Mouse (Mus musculus) R1 (cell line): ENCODE results near the gene Tnfrsf19.

Experiments used
- DNase-seq: peaks from one replicate; pipeline ENCODE4 v3.0.0-alpha.2; 2018; ENCODE audit warnings: low read depth, low spot score

Gene Tnfrsf19

GRCm38 (mm10) chr14:61022383-61022782 is 23.9 kb downstream of the Tnfrsf19 start:
- DNase-seq: peak; percentile 33

DNA sequence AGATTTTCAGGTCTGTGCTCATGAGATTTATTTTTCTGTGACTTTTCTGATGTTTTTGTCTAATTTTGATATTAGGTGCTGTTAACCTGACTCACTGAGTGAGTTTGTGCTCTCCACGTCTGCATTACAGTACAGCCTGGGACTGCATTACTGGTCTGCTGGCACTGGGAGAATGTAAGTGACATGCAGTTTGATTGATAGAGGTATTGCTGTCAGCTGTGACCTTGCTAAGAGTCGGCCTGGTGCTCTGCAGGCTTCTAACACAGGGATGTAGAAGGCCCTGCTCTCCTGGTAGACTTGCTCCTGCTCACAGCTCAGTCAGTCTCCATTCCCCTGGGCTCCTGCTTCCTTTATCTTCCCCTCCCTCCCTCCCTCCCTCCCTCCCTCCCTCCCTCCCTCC is 25.3 kb downstream of the Tnfrsf19 start:
- DNase-seq: no peak

- DNase-seq: no peak
Observed at GRCm38 (mm10) chr14:61019880-61020279, 26.4 kb downstream of the Tnfrsf19 start.

DNA sequence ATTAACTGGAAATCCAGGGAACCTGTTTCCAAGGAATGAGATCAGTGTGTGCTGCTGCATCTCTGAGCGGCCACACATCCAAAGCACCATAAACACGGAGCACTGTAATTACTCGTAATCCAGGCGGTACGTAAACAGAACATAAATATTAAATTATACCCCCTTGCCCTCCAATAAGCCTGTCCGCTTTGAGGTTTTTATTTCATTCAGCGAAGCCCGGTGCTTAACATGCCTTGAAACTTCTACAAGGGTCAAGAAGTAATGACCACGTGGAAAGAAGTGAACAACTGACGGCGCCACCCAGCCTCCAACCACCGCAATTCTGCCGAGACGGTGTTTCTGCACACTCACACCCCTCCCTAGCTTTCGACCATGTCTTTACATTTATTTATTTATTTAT is 31.7 kb downstream of the Tnfrsf19 start:
- DNase-seq: no peak

DNA sequence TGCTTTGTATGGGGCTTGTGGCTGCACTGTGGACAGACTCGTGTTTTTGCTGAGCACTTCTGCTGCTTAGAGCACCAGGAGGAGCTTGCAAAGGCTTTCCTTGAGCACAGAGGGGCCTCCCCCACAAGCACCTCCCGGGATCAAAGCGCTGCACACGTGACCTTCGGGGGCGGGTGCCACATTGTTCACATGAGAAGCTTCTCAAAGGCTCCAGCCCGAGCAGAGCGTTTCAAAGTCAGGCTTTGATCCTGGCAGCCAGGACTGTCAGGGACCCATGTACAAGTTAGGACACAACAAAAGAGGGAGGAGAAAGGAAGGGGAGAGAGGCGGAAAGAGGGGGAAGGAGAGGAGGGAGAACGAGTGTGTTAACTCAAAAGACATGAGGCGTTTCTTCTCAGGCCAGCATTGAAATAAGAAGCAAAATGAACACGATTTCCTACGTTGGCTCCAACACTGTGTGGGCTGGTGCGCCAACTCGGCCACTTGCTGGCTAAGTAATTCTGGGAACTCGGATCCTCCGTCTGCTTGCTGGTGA is 33.8 kb downstream of the Tnfrsf19 start:
- peak; percentile 89 for DNase-seq

- no peak for DNase-seq
Observed at GRCm38 (mm10) chr14:61011621-61012174, 34.6 kb downstream of the Tnfrsf19 start.

GRCm38 (mm10) chr14:61005127-61005837 is 41.0 kb downstream of the Tnfrsf19 start:
- peak; percentile 97 for DNase-seq

- no peak for DNase-seq
Observed at GRCm38 (mm10) chr14:61003676-61004075, 42.6 kb downstream of the Tnfrsf19 start.

- DNase-seq: no peak
Observed at GRCm38 (mm10) chr14:61000072-61000471, 46.2 kb downstream of the Tnfrsf19 start.

GRCm38 (mm10) chr14:60996556-60996955 is 49.7 kb downstream of the Tnfrsf19 start:
- no peak for DNase-seq

- no peak for DNase-seq
Observed at GRCm38 (mm10) chr14:60993506-60993905, 52.8 kb downstream of the Tnfrsf19 start.

DNA sequence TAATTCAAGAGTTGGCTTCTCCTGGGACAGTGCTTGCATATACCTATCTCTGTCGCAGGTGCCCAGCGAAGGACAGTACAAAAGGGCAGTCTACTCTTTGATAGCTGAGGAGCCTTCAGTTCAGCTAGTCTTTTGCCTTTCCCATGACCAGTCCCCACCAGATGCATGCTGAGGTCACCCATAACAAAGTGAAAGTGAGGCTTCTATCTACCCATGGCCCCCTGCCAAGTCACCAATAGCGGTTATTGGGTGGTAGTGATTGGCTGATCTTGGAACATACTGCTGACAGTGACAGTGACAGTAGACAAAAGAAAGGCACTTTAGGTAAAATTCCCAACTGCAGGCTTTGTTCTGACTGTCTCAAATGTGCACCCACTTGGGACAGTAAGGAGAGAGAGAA is 53.2 kb downstream of the Tnfrsf19 start:
- no peak for DNase-seq

GRCm38 (mm10) chr14:60992144-60992543 is 54.1 kb downstream of the Tnfrsf19 start:
- no peak for DNase-seq

GRCm38 (mm10) chr14:60988228-60988627 is 58.1 kb downstream of the Tnfrsf19 start:
- DNase-seq: no peak

DNA sequence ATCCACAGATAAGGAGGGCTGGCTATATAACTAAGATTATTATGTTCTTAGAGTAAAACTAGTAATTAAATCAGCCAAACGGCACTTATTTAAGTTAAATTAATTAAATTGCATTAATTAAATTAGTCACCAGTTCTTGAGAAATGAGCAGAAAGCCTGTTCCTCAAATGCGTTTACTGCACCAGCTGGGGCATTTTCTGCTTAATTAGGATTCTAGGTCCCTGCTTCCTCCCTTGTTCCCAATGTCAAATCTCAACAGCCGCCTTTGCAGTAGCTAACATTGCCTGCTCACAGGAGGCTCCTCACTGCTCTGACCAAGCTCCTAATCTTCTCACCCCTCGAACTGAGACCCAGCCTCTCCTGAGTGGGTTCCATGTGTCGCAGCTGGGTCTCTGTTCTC is 59.4 kb downstream of the Tnfrsf19 start:
- no peak for DNase-seq

DNA sequence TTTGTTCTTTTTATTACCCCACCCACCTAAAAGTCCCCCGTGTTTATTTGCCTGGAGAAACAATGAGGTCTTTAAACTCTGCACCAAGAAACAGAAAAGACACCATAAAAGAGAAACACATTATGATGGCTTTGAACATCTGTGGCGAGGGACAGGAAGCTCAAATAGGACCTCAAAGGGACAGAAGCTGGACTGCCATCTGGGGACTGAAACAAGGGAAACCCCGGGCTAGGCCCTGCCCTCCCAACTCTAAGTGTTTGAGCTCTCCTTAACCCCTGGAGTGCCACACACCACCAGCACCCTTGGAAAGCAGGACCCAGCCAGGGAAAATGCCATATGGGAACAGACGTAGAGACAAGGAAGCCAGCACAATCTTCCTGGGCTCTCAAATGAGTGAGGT is 61.2 kb downstream of the Tnfrsf19 start:
- no peak for DNase-seq

- DNase-seq: no peak
Observed at GRCm38 (mm10) chr14:60984266-60984665, 62.0 kb downstream of the Tnfrsf19 start.

DNA sequence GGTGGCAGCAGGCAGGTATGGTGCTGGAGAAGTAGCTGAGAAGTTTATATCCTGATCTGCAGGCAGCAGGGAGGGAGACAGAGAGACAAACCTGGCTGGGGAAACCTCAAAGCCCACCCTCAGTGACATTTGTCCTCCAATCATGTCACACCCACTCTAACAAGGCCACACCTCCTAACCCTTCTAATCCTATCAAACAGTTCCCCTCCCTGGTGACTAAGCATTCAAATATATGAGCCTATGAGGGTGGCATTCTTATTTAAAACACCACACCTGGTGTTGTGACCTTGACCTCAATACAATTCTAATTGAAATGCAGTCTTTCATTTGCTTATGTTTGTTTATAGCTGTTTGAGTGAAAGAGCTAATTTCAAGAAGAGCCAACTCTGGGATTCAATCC is 64.2 kb downstream of the Tnfrsf19 start:
- peak; percentile 98 for DNase-seq

- DNase-seq: no peak
Observed at GRCm38 (mm10) chr14:60980244-60980887, 65.9 kb downstream of the Tnfrsf19 start.

DNA sequence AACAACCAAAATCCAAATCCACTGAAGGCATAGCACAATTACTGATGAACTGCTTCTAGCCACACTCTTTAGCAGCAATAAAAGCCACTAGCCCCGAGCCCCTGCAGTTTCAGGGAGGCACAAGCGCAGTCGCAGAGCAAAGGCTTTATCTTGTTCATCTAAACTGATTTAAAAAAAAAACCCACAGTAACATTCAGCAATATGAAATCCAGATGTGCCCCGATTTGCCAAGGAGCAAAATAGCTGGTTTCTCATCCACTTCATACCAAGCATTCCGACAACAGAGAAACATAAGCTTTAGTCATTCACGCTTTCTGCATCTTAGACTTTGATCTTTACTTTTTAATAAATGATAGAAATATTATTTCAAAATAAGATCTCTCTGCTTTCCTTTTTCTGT is 68.2 kb downstream of the Tnfrsf19 start:
- no peak for DNase-seq

DNA sequence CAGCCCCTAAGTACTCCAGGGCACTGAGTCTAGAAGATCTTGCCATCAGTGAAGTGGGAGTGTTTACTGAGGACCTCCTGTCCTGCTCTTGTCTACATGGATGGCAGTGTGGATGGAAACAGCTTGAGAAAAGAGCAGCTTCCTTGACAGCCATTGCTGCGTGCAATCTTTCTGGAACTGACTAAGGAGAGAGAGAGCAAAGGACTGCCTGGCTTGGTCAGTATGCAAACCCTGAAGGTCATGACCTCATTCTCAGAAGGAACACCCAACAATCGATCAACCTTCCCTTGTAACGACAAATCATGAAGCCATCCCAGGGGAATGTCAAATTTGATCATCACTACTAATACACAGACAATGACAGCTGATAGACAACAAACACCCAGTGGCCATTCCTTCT is 70.1 kb downstream of the Tnfrsf19 start:
- no peak for DNase-seq

- DNase-seq: no peak
Observed at GRCm38 (mm10) chr14:60975736-60976135, 70.6 kb downstream of the Tnfrsf19 start.

DNA sequence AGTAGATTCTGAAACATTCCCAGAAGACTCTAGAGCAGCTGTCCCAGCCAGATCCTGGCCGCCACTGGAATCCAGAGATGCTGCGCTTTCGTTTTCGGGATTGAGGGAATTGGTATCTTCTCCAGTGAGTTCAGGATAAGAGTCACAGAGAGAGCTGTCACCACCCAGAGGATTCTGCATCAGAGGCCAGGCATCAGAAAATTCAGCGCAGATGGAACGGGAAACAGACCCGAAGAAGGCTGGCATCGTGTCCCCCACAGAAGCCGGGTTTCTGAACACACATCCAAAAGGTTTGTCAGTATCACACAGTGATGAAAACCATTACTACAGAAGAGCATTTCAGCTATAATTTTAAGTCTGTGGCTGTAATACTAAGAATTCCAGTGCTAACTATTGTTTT is 75.3 kb downstream of the Tnfrsf19 start:
- DNase-seq: no peak
